Mouse (Mus musculus) gastrocnemius, adult 2 months (tissue): ENCODE data around the gene Zc3h18. TPM values are rescaled to one million over a fixed set of nuclear protein-coding genes. Genes with fewer than 3 reads are reported as not detected.

Experiments
- DNase-seq: peaks from one replicate; pipeline ENCODE4 v3.0.0; 2022
- H3K27ac ChIP-seq: fragments of 200-600 bp; 2 replicates; pipeline ENCODE4 v1.8.1; 2022; ENCODE audit warnings: mild to moderate bottlenecking
- H3K4me3 ChIP-seq: fragments of 200-600 bp; 2 replicates; pipeline ENCODE4 v1.8.1; 2022; ENCODE audit warnings: mild to moderate bottlenecking, moderate library complexity
- CTCF ChIP-seq: fragments of 200-600 bp; IDR thresholded peaks from 2 replicates; pipeline ENCODE4 v1.8.1; 2022; ENCODE audit warnings: antibody characterized with exemption, mild to moderate bottlenecking, moderate library complexity
- intact Hi-C: fragments of 180-260 bp; cut with DNase I; formaldehyde crosslinking; loops from one replicate; pipeline ENCODE4 v1.15.1; 2025
- total RNA-seq, 2 experiments: library from RNA; stranded (reverse); gene quantifications; 2 replicates each; pipeline ENCODE4 v1.2.3; 2021

The Zc3h18 gene
- total RNA-seq, 2 experiments from 2014 or later = 26.7 to 26.8 TPM

DNA sequence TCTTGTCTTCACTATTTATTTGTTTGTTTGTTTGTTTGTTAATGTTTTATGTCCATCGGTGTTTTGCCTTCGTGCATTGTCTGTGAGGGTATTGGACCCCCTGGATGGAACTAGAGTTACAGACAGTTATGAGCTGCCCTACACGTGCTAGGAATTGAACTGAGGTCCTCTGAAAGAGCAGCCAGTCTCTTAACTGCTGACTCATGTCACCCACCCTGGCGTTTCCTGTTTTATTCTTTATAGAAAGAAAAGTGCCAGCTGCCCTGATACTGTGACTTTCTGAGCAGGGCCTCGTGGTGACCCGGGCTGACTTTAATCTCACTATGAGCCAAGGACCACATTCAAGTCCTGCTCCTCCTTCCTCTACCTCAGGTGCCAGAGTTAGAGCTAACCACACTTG lies 39.1 kb downstream of the Zc3h18 start:
- no peak for TF ChIP-seq CTCF
- no peak overlapping the region for H3K27ac ChIP-seq

DNA sequence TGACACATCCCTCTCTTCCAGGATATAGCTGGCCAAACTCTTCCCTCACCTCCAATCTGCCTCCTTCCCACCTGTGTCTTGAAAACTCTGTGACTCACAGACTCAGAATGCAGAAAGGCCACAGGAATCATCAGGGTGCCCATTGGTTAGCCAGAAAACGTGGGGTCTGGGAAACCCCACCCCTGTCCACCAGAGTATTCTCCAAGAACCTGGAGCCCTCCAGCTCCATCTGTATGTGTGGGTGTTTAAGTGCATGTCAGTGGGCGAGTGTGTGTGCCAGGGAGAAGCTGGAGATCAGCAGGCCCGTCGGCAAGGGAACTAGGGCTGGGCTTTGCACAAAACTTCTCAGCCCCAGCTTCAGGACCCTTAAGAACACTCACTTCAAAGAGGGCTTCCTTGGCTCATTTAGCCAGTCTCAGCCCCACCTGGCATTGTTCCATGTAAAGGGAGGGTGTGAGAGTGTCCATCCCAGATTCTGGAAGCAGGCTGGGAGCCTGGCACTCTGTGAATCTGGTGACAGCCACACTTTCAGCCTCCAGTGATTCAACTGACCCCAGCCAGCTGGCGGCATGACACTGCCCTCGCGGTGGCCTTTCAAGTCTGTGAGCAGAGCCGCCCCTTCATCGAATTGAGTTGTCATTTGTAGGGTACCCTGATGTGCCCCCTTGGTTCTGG lies 43.6 kb downstream of the Zc3h18 start:
- H3K4me3 ChIP-seq = no peak overlapping the region
- no peak overlapping the region for H3K27ac ChIP-seq
- TF ChIP-seq CTCF = no peak
- no peak for DNase-seq
- intact Hi-C loops = no loop called here

More for the DNA sequence above, 39.1 kb downstream of the Zc3h18 start:
- no peak for DNase-seq
- no peak overlapping the region for H3K4me3 ChIP-seq
- intact Hi-C loops = no loop called here

- Histone ChIP-seq H3K27ac (no peak within 1 kb of the TSS), H3K4me3 (no peak within 1 kb of the TSS)
- DNase-seq = no peak
- intact Hi-C loops = no loop called here
- TF ChIP-seq CTCF = no peak
These were observed 45.1 kb downstream of the Zc3h18 start, which contains the start of gene Il17c for GRCm38 (mm10) chr8:122421376-122422070. TSS of gene Il17c (plus strand) at chr8:122422020.

DNA sequence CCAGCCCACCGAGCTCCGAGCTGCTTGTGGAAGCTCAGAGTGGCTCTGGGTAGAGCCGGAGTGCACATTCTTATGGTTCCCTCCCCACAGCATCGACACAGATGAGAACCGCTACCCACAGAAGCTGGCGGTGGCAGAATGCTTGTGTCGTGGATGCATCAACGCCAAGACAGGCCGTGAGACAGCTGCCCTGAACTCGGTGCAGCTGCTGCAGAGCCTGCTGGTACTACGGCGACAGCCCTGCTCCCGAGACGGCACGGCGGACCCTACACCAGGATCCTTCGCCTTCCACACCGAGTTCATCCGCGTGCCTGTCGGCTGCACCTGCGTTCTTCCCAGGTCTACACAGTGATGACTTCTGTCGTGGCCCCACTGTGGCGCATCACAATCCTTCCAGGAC lies 46.8 kb downstream of the Zc3h18 start:
- H3K4me3 ChIP-seq = no peak overlapping the region
- no peak for TF ChIP-seq CTCF
- DNase-seq = no peak
- intact Hi-C loops = no loop called here
- peak overlapping the region; percentile 20; the same call in 1 of the 2 replicates for H3K27ac ChIP-seq

GRCm38 (mm10) chr8:122423659-122424058 lies 47.2 kb downstream of the Zc3h18 start:
- peak overlapping the region; percentile 49 for H3K27ac ChIP-seq
- peak; percentile 65 for DNase-seq
- H3K4me3 ChIP-seq = no peak overlapping the region
- intact Hi-C loops = no loop called here
- no peak for TF ChIP-seq CTCF

- H3K4me3 ChIP-seq = no peak overlapping the region
- H3K27ac ChIP-seq = no peak overlapping the region
- TF ChIP-seq CTCF = no peak
- no peak for DNase-seq
- intact Hi-C loops = no loop called here
These were observed 49.7 kb downstream of the Zc3h18 start for GRCm38 (mm10) chr8:122426145-122426544.

DNA sequence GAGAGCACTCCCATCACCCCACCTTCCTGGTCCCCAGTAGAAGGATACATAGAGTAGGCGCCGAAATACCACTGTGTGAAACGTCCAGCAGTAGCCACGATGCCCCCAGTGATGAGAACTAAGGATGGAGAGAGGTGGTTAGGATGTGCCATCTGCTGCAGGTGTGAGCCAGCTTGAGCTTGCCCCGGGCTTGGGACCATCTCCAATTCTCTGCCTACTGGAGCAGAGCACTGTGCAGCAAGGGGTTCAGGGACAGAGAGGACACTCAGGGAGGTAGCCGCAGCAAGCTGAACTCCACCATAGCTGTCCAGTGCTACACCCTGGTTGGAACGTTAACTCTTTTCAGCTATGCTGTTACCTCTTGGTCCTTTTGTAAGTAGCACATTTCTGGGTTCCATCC lies 51.2 kb downstream of the Zc3h18 start:
- no peak for TF ChIP-seq CTCF
- intact Hi-C loops = no loop called here
- no peak overlapping the region for H3K27ac ChIP-seq
- H3K4me3 ChIP-seq = no peak overlapping the region
- DNase-seq = no peak

DNA sequence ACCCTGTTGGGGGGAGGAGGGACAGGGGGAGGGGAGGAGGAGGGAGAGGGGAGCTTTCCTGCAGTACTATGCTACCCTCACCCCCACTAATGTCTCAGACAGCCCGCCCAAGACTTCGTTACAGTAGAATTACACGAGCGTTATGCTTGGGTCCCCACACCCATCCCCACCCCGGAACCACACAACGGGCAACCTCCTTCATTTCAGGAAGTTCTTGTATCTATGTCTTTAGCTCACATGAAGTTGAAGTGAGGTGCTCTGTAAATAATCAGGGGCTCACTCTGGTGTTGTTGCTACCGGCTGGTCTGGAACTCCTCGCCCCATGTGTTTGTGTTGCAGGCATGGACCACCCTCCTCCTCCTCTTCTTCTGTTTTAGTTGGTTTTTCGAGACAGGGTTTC lies 51.8 kb downstream of the Zc3h18 start:
- no peak for TF ChIP-seq CTCF
- Histone ChIP-seq H3K4me3 (no peak overlapping the region), H3K27ac (no peak overlapping the region)
- intact Hi-C loops = no loop called here
- DNase-seq = no peak

- no peak overlapping the region for H3K4me3 ChIP-seq
- intact Hi-C loops = no loop called here
- TF ChIP-seq CTCF = no peak
These were observed 53.7 kb downstream of the Zc3h18 start for GRCm38 (mm10) chr8:122430058-122430636.

DNA sequence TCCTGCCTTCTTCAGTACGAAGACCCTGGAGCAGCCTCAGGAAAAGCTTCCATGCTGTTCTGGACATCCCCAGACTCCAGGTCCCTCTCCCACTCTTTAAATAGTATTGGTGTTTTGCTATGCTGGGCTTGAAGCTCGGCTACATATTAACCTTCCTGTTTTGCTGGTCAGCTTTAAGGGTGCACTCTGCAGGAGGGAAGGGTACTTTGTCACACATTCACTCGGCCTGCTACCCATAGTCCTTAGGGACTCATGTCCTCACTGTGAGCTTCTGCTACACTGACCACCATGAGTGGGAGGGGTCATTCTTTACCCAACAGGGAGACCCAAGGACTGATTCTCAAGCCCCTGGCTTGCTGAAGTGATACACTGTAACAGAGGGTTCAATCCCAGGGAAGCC lies 54.2 kb downstream of the Zc3h18 start:
- no peak for DNase-seq
- TF ChIP-seq CTCF = no peak
- intact Hi-C loops = no loop called here
- no peak overlapping the region for H3K4me3 ChIP-seq
- H3K27ac ChIP-seq = no peak overlapping the region

More at GRCm38 (mm10) chr8:122430058-122430636, 53.7 kb downstream of the Zc3h18 start:
- no peak for DNase-seq
- no peak overlapping the region; the same call in 1 of the 2 replicates for H3K27ac ChIP-seq

DNA sequence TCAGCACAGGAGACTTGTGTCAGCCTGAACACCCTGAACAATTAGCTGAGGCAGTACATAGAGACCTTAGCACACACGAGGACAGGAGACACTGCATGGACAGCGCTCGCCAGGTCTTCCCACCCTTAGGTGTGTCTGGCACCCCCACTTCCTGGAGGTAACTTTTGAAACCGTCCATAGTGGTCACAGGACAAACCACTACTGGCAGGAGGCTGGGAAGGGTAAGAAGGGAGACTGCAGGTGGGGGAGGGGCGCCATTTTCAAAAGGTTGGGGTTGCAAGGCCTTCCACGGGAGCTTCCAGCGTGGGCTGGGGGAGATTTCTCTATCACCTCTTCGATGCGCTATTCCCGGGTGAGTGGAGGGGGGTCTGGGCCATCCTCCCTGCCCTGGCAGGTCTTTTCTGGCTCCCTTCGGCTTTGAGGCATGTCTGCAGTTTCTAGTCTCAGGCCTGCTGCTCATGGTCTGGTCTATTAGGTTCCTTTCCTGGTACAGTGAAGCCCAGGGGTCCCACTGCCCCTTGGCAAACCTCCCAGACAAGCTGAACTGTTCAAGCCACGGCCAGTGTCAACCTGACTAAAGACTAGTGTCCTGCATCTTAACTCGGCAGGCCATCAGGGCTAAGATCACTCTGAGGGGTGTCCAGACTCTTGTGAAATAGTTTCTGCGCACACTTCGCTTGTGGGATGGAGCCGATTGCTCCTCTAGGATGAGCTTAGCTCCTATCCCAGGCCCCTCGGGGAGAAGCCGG lies 55.5 kb downstream of the Zc3h18 start:
- H3K27ac ChIP-seq = peak overlapping the region; percentile 85
- no peak for TF ChIP-seq CTCF
- intact Hi-C loops = no loop called here
- peak overlapping the region; percentile 85 for H3K4me3 ChIP-seq
- no peak for DNase-seq

- no peak for TF ChIP-seq CTCF
- intact Hi-C loops = no loop called here
- Histone ChIP-seq H3K27ac (peak within 1 kb of the TSS; percentile 85), H3K4me3 (peak within 1 kb of the TSS; percentile 85)
- DNase-seq = peak; percentile 83
These were observed 56.2 kb downstream of the Zc3h18 start, which contains the start of gene Cyba for GRCm38 (mm10) chr8:122432443-122433268. TSS of gene Cyba (minus strand) at chr8:122432930.
